Mouse (Mus musculus) embryonic facial prominence, embryonic 11.5 days (tissue): ENCODE measurements around the gene Rasl10b. TPM values are rescaled to one million over a fixed set of nuclear protein-coding genes. Genes with fewer than 3 reads are reported as not detected.

Experiments used
- ATAC-seq: fragments of 200-750 bp; cut with Nextera tagmentation; replicated peaks from 2 replicates; pipeline ENCODE4 v1.8.0; 2017; ENCODE audit warnings: low read depth; ENCODE audit not compliant: insufficient number of reproducible peaks, low FRiP score, low TSS enrichment
- DNase-seq: peaks from one replicate; pipeline ENCODE4 v3.0.0-alpha.2; 2015; ENCODE audit warnings: low spot score
- H3K27ac ChIP-seq: fragments of 300-500 bp; sonication (generic); replicated peaks from 2 replicates; pipeline ENCODE4 v1.5.1; 2014; ENCODE audit warnings: mild to moderate bottlenecking, low read depth, low read length, control low read depth
- H3K27me3 ChIP-seq: fragments of 300-500 bp; sonication (generic); 2 replicates; pipeline ENCODE4 v1.6.1; 2014; ENCODE audit warnings: mild to moderate bottlenecking, low read length, moderate library complexity, mixed read lengths; ENCODE audit not compliant: control insufficient read depth, insufficient read depth
- H3K36me3 ChIP-seq: fragments of 300-500 bp; sonication (generic); replicated peaks from 2 replicates; pipeline ENCODE4 v1.6.1; 2014; ENCODE audit warnings: low read depth, mild to moderate bottlenecking, low read length, moderate library complexity, mixed read lengths; ENCODE audit not compliant: control insufficient read depth, insufficient read depth
- H3K4me1 ChIP-seq: fragments of 300-500 bp; sonication (generic); 2 replicates; pipeline ENCODE4 v1.6.1; 2014; ENCODE audit warnings: low read length, mixed read lengths; ENCODE audit not compliant: control insufficient read depth, insufficient read depth
- H3K4me2 ChIP-seq: fragments of 300-500 bp; sonication (generic); 2 replicates; pipeline ENCODE4 v1.6.1; 2014; ENCODE audit warnings: low read depth, mild to moderate bottlenecking, control low read depth, low read length, moderate library complexity
- H3K4me3 ChIP-seq: fragments of 300-500 bp; sonication (generic); 2 replicates; pipeline ENCODE4 v1.5.1; 2014; ENCODE audit warnings: low read depth, low read length, control low read depth
- H3K9ac ChIP-seq: fragments of 300-500 bp; sonication (generic); replicated peaks from 2 replicates; pipeline ENCODE4 v1.6.1; 2014; ENCODE audit warnings: mild to moderate bottlenecking, control low read depth, low read length
- H3K9me3 ChIP-seq: fragments of 300-500 bp; sonication (generic); replicated peaks from 2 replicates; pipeline ENCODE4 v1.6.1; 2016; ENCODE audit warnings: mild to moderate bottlenecking, low read length, inconsistent platforms, mixed read lengths; ENCODE audit not compliant: control insufficient read depth
- WGBS: fragments of 180-500 bp; shearing (Covaris S2); extraction: QIAGEN DNeasy Blood & Tissue Kit; methylation state at CpG from one replicate; pipeline ENCODE4 v1.1.7; 2014; 5-methylcytosine and 5-hydroxymethylcytosine counted together
- polyA plus RNA-seq: library from polyadenylated mRNA; unstranded; fragments of >200 nt; fragmentation: Nextera tagmentation; extraction: Ambion mirVana; gene quantifications from 2 replicates; pipeline ENCODE4 v1.2.1, GENCODE M21; 2014

Rasl10b gene
- polyA plus RNA-seq, 1 experiment from 2014 or later = 2.4 TPM

- ATAC-seq (no peak), DNase-seq (no peak)
- H3K9me3 ChIP-seq = no peaks in the 10 kb centered on the region
- no peaks in the 10 kb centered on the region for H3K36me3 ChIP-seq
- H3K27me3 ChIP-seq = no peaks in the 10 kb centered on the region; the same call in 1 of the 2 replicates
- no peak overlapping the region for H3K4me2 ChIP-seq
- no peak overlapping the region for H3K27ac ChIP-seq
- H3K4me1 ChIP-seq = no peaks in the 10 kb centered on the region
- H3K4me3 ChIP-seq = no peak overlapping the region
- WGBS = 84% methylated on average over 2 of the region's 2 CpGs
- no peak overlapping the region for H3K9ac ChIP-seq
Measured at GRCm38 (mm10) chr11:83432533-83432932, 23.6 kb downstream of the Rasl10b start.

GRCm38 (mm10) chr11:83437377-83437776 lies 28.4 kb downstream of the Rasl10b start, which contains the start of gene 1700020L24Rik:
TSS of gene 1700020L24Rik (plus strand) at chr11:83437677.
- DNase-seq = no peak
- no peaks in the 10 kb centered on the region for H3K9me3 ChIP-seq
- peaks cover 17% of the 10 kb centered on the region for H3K27me3 ChIP-seq
- H3K9ac ChIP-seq = no peak within 1 kb of the TSS
- H3K4me3 ChIP-seq = no peak within 1 kb of the TSS
- H3K4me2 ChIP-seq = no peak within 1 kb of the TSS
- no peaks in the 10 kb centered on the region for H3K36me3 ChIP-seq
- H3K27ac ChIP-seq = no peak within 1 kb of the TSS
- WGBS = 94% methylated on average over 1 of the region's 1 CpGs
- H3K4me1 ChIP-seq = no peaks in the 10 kb centered on the region
- ATAC-seq = no peak

- Histone ChIP-seq H3K4me3 (peak overlapping the region; percentile 52; the same call in 1 of the 2 replicates), H3K4me1 (no peaks in the 10 kb centered on the region), H3K27ac (no peak overlapping the region), H3K9ac (no peak overlapping the region), H3K9me3 (no peaks in the 10 kb centered on the region), H3K27me3 (peaks cover 32% of the 10 kb centered on the region), H3K4me2 (peak overlapping the region; percentile 90), H3K36me3 (no peaks in the 10 kb centered on the region)
- no peak for ATAC-seq
- DNase-seq = no peak
- WGBS = 32% methylated on average over 11 of the region's 11 CpGs
Measured at GRCm38 (mm10) chr11:83439426-83440060, 30.6 kb downstream of the Rasl10b start.

DNA sequence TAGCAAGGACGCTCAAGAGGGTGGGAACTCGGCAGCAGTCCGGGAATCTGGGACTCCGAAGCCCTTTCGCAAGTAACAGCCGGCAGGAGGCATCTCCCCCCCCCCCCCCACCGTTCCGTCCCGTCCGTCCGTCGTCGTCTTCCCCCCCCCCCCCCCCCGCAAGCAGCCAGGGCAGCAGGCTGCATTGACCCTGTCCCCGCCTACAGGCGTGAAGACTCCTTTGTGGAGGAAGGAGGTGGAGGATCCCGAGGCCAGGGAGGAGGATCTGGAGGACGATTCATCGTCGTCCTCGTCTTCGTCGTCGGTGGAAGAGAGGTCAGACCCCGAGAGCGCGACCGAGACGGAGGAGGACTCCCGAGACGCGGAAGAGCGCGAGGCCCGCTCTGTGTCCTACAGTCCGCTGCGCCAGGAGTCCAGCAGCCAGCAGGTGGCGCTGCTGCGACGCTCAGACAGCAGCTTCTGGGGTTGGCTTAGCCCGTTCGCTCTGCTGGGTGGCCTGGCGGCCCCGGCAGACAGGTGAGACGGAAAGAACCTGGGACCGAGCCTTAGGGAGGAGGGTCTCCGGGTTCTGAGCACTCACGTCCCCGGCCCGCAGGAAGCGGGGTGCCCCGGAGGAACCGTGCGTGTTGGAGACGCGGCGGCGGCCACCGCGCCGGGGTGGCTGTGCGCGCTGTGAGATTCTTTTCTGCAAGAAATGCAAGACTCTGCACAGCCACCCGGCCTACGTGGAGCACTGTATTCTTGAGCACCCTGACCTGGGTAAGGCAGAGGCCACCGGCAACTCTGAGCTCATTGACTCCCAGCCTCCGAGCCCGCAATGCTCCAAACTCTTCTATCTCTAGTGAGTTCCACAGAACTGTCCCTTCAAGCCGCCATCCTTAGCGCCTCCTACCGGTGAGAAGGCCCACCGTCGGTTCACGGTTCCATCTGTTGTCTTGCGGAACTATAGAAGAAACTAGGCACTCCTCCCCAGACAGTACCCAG lies 31.4 kb downstream of the Rasl10b start:
- H3K4me1 ChIP-seq = no peaks in the 10 kb centered on the region
- no peaks in the 10 kb centered on the region for H3K9me3 ChIP-seq
- H3K9ac ChIP-seq = peak overlapping the region; percentile 59
- no peaks in the 10 kb centered on the region for H3K36me3 ChIP-seq
- no peak overlapping the region for H3K27ac ChIP-seq
- H3K4me2 ChIP-seq = peak overlapping the region; percentile 90
- ATAC-seq (peak; percentile 89), DNase-seq (peak; percentile 97)
- peak overlapping the region; percentile 52 for H3K4me3 ChIP-seq
- 1% methylated on average over 65 of the region's 75 CpGs for WGBS
- peaks cover 39% of the 10 kb centered on the region for H3K27me3 ChIP-seq

GRCm38 (mm10) chr11:83441235-83441634 lies 32.3 kb downstream of the Rasl10b start:
- WGBS = 32% methylated on average over 7 of the region's 7 CpGs
- H3K27me3 ChIP-seq = peaks cover 41% of the 10 kb centered on the region

GRCm38 (mm10) chr11:83442596-83443267 lies 33.8 kb downstream of the Rasl10b start:
- H3K4me3 ChIP-seq = no peak overlapping the region

More at GRCm38 (mm10) chr11:83441235-83441634, 32.3 kb downstream of the Rasl10b start:
- Histone ChIP-seq H3K9ac (no peak overlapping the region), H3K27ac (no peak overlapping the region), H3K36me3 (no peaks in the 10 kb centered on the region), H3K9me3 (no peaks in the 10 kb centered on the region), H3K4me3 (no peak overlapping the region), H3K4me2 (no peak overlapping the region), H3K4me1 (no peaks in the 10 kb centered on the region)
- no peak for DNase-seq
- no peak for ATAC-seq

DNA sequence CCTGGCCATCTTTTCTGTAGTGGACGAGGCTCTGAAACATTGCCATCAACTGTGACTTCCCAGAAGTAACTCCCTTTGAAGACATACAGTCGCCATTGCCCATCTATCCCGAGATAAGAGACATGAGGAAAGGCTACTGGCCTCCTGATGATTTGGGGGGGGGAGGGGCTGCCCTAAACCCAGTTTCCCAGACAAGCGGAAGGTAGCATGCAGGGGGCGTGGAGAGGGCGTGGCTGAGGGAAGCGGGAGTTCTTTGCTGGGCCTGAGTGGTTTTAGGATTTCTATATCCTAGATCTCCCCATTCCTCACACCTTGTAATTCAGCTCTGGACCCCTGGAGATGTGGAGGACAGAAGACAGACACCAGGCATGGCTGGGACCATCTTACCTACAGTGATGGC lies 34.9 kb downstream of the Rasl10b start:
- DNase-seq (no peak), ATAC-seq (no peak)
- H3K27me3 ChIP-seq = peaks cover 41% of the 10 kb centered on the region
- no peaks in the 10 kb centered on the region for H3K36me3 ChIP-seq
- H3K9me3 ChIP-seq = no peaks in the 10 kb centered on the region
- H3K4me2 ChIP-seq = no peak overlapping the region
- H3K4me1 ChIP-seq = peaks cover 4% of the 10 kb centered on the region; the same call in 1 of the 2 replicates
- H3K4me3 ChIP-seq = no peak overlapping the region
- no peak overlapping the region for H3K27ac ChIP-seq
- H3K9ac ChIP-seq = no peak overlapping the region
- 13% methylated on average over 7 of the region's 7 CpGs for WGBS

More at GRCm38 (mm10) chr11:83442596-83443267, 33.8 kb downstream of the Rasl10b start:
- no peak overlapping the region for H3K27ac ChIP-seq
- WGBS = 9% methylated on average over 29 of the region's 29 CpGs
- no peaks in the 10 kb centered on the region for H3K9me3 ChIP-seq
- H3K27me3 ChIP-seq = peaks cover 41% of the 10 kb centered on the region
- DNase-seq (peak; percentile 91), ATAC-seq (no peak)
- no peaks in the 10 kb centered on the region for H3K4me1 ChIP-seq
- peak overlapping the region; percentile 26 for H3K4me2 ChIP-seq
- no peak overlapping the region; the same call in 1 of the 2 replicates for H3K9ac ChIP-seq
- no peaks in the 10 kb centered on the region for H3K36me3 ChIP-seq
